Mouse (Mus musculus) kidney, adult 10 weeks (tissue): Measurements from ENCODE around the gene Lgals4. TPM values are rescaled to one million over a fixed set of nuclear protein-coding genes. Genes with fewer than 3 reads are reported as not detected.

Experiments
- polyA plus RNA-seq: library from polyadenylated mRNA; stranded (reverse); fragments of 350-450 nt; fragmentation: Illumina TruSeq; extraction: RNeasy Lipid Tissue Mini Kit (QIAGEN cat#74804); gene quantifications from one replicate; pipeline ENCODE4 v1.2.3, GENCODE M21; 2014; ENCODE audit warnings: low read depth, low replicate concordance

The Lgals4 gene
- polyA plus RNA-seq, result 2.0 TPM

DNA sequence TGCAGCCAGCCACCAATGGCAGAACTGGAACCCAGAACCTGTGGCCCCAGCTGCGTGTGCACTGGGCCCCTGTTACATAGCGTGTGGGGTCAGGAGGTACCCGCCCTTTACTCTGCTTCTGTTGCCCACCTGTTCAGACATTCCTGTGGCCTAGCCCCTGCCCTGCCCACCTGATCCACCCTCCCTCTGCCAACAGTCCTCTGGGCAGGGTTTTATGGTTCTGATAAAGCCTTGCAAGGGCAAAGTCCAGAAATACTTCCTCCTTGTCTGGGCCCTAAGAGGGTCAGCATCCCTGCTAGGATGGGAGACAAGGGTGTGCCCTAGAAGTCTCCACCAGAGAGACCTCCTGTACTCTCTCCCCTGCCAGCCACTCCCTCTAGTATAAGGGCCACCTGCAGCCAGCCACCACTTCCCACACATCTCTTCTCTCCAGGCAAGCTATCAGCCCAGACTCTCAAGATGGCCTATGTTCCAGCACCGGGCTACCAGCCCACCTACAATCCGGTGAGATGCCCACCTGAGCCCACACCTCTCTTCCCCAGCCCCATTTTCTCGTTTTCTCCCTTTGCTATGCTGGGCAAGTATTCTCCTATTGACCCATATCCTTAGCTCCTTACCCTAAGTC lies at the start of gene Lgals4:
Gene Lgals4, plus strand, starts transcription at position 132 of the 625 bp plus-strand sequence.

DNA sequence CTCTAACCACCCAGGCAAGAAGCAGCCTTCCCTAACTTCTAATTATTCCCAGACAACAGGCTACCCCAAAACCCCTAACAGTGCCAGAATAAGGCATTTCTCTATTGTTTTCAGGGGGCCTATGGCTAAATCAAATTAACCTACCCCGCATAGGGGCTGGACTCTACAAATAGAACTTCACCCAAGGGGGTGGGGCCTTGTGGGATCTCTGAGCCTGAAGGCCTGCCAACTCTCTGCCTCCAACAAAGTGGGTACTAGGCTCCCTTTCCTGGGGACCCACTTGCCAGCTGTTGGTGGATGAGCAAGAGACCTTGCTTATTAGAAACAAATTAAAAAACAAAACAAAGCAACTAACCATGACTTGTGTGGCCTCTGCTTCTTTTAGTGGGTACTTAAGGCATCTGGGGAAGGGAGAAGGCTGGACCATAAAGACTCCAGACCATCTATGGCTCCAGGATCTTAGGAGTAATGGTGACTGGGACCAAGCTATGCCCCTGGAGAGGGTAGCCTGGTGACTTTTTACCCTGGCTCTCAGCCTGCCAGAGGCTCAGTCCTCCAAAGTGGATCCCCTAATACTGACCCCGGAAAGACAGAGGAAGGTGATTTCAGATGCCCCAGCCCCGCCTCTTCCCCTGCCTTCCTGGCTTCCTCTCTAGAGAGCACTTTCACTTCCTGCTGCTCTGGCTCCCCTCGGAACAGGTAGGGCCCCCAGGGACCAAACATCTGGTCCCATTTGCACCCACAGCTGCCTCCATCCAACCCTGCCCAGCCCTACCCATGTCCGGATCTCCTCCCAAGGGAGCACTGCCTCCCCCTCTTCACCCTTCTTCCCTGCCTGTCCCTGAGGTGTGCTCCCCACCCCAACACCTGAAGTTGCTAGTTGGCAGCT lies 45.1 kb upstream of the Lgals4 start, which contains the start of gene Rinl:
Gene Rinl, plus strand, starts transcription at position 663 of the 889 bp plus-strand sequence.

DNA sequence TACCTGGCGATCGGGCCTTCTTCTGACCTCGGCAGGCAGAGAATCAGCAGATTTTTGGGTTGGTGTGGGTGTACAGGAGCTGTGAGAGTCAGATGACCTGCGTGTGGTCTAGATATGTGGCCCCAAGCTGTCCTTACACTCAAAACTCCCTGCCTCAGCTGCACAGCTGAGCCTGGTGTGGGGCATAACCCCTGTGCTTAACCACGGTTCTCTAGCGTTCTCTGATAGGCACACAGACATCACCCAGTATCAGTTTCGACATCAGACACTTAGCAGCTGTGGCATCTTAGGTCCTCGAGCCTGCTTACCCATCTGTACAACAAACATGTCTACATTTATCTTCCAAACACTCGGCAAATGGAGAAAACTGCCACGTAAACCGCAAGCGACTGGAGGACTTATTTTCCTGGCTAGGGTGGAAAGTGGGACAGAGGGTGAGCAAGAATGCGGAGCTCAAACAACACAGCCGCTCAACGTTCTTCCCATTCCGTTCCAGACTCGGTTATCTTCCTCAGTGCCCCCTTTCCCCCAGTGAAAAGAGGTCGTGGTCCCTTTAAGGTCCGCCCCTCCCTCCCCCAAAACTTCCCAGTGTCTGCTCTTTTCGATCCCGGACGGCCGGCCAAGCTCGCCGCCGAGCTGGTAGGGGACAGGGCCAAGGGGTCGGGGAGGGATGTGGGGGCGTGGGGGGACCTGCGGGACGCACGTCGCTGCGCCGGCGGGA lies 25.3 kb upstream of the Lgals4 start, which contains the start of gene Hnrnpl:
Gene Hnrnpl, plus strand, starts transcription at position 321 of the 721 bp plus-strand sequence.

DNA sequence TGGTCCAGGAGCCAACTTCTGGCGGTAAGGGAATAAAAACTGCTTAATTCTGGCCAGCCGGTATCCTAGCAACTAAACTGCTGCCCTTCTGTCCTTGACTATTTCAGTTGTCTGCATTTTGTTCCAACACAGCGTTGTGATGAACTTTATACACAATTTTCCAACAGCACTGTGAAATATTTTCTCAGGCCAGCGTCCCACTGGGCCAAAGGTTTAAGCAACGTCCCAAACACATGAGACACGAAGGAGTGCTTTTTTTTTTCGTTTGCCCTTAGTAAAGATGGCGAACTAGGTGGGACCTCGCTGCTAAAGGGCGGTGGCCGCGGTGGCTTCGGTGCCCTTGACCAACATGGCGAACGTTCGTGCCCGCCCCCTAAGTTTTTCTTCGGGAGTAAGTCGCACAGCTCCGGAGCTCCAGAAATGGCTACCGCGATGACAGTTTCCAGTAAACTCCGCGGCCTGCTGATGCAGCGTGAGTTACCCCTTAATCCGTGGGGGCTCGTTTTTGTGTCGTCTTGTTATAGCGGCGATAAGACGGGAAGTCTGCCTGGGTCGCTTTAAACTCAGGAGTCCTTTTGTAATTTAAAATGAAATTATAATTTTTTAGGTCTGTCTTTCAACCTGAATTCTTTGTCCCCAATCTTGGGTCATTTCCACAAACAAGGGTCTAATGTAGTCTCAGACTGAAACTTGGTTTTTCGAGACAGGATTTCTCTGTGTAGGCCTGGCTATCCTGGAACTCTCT lies 8.5 kb upstream of the Lgals4 start, which contains the start of gene Ech1:
Gene Ech1, plus strand, starts transcription at position 277 of the 745 bp plus-strand sequence.

DNA sequence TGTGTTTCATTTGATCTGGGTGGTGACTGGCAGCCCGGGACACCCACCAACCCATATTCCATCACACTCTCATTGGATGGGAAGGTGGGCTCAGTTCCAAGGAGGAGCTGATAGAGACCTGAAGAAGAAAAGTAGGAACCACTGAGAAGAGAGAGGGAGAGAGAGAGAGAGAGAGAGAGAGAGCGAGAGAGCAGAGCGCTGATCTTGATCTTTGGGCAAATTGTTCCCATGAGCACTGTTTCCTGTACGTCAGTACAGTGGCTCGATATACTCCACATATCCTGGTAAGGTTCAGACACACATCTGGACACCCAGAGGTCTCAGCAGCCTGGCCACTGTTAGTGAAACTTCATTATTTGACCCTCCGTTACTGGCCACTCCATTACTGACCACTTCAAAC lies 29.9 kb downstream of the Lgals4 start, which contains the start of gene Lgals7:
Gene Lgals7, plus strand, starts transcription at position 314 of the 400 bp plus-strand sequence.

DNA sequence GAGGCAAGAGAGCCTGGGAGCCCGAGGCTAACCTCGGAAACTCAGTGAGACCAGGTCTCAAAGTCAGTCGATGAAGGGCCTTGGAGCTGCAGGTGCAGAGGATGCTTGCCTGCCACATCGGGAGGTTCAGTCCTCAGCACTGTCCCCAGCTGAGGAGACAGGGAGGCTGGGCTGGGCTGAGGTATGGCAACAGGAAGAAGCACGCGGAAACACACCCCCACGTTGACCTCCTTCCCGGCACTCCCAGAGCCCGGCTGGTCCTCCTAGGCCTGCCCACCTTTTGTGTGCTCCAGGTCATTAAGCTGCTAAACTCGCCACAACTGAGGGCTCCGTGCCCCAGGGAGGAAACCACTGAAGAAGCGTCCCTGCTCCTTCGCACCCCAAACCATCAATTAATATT lies 47.5 kb downstream of the Lgals4 start, which contains the start of gene Capn12:
Gene Capn12, plus strand, starts transcription at position 224 of the 400 bp plus-strand sequence.

Other genes starting within 250 kb of the Lgals4 start
- 8.9 TPM for gene Samd4b, start 235.7 kb upstream of the Lgals4 start, polyA plus RNA-seq
- gene Pak4, start 235.7 kb upstream of the Lgals4 start, polyA plus RNA-seq, result 1.2 TPM
- gene Acp7, start 202.5 kb upstream of the Lgals4 start, polyA plus RNA-seq, result not detected
- gene Fbxo27, start 141.0 kb upstream of the Lgals4 start, polyA plus RNA-seq, result not detected
- 0.49 TPM for gene Fbxo17, start 117.0 kb upstream of the Lgals4 start, polyA plus RNA-seq
- 28.9 TPM for gene Mrps12, start 92.0 kb upstream of the Lgals4 start, polyA plus RNA-seq
- 0.24 TPM for gene Sars2, start 91.9 kb upstream of the Lgals4 start, polyA plus RNA-seq
- gene Ccer2, start 77.7 kb upstream of the Lgals4 start, polyA plus RNA-seq, result not detected
- gene Sirt2, start 67.1 kb upstream of the Lgals4 start, polyA plus RNA-seq, result 20.8 TPM
- gene Nfkbib, start 66.3 kb upstream of the Lgals4 start, polyA plus RNA-seq, result not detected
- gene Rinl, start 44.9 kb upstream of the Lgals4 start, polyA plus RNA-seq, result 3.4 TPM
- 173 TPM for gene Hnrnpl, start 25.3 kb upstream of the Lgals4 start, polyA plus RNA-seq
- 25.7 TPM for gene Ech1, start 8.6 kb upstream of the Lgals4 start, polyA plus RNA-seq
- gene Lgals7, start 30.0 kb downstream of the Lgals4 start, polyA plus RNA-seq, result not detected
- not detected for gene Capn12, start 47.6 kb downstream of the Lgals4 start, polyA plus RNA-seq
- 31.0 TPM for gene Actn4, start 128.5 kb downstream of the Lgals4 start, polyA plus RNA-seq
- gene Eif3k, start 148.0 kb downstream of the Lgals4 start, polyA plus RNA-seq, result 3.8 TPM
- not detected for gene Map4k1, start 148.2 kb downstream of the Lgals4 start, polyA plus RNA-seq